Mouse (Mus musculus) layer of hippocampus, adult 18-20 months (tissue): ENCODE data around the gene Zrsr2. TPM values are rescaled to one million over a fixed set of nuclear protein-coding genes. Genes with fewer than 3 reads are reported as not detected.
A peak's percentile ranks its signal among the peaks of the same experiment; 100 is the strongest.

ENCODE experiments used
- DNase-seq, 2 experiments: peaks; one replicate each; pipeline ENCODE4 v3.0.0; 2022; ENCODE audit warnings: low spot score in 2 of 2
- long read RNA-seq: library from polyadenylated mRNA; stranded (forward); transcript quantifications from one replicate; pipeline ENCODE4 v2.0.0, GENCODE M21; 2021
- total RNA-seq, 2 experiments: library from RNA; stranded (reverse); gene quantifications; 2 replicates each; pipeline ENCODE4 v1.2.3; 2021

The Zrsr2 gene
- total RNA-seq: 10 to 100 TPM; 38.9 to 54.9 TPM
- long read RNA-seq, transcript Zrsr2-201 (5 exons, 3,867 nt): major isoform, 14 of 19 reads
- long read RNA-seq, partial matches to known transcripts: 1 of 19 reads
- long read RNA-seq, other reads (novel, unspliced or antisense): 3 of 19 reads

- peak; percentile 42 to 81 for DNase-seq
Measured at GRCm38 (mm10) chrX:163958467-163958875, at the start of gene Zrsr2. Gene Zrsr2, minus strand, starts transcription at chrX:163958661.

DNA sequence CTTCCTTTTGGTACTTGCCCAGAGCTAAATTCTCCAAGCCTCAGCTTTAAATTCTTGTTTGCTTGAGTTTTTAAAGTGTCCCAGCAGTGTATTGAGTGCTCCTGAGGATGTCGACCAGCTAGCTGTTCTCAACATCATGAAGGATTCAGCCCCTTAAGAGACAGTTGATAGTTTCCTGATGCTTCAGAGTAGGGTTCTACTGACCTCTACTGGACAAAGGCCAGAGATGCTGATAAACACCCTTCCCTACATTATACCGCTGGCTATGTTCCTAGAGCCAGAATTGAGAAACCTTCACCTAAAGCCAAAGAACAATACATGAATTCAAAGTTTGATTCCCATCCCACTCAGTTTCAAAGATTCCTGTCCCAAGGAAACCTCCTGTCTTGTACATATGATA is 46.3 kb upstream of the Zrsr2 start:
- DNase-seq: peak in 1 of 2 experiments; percentile 15

DNA sequence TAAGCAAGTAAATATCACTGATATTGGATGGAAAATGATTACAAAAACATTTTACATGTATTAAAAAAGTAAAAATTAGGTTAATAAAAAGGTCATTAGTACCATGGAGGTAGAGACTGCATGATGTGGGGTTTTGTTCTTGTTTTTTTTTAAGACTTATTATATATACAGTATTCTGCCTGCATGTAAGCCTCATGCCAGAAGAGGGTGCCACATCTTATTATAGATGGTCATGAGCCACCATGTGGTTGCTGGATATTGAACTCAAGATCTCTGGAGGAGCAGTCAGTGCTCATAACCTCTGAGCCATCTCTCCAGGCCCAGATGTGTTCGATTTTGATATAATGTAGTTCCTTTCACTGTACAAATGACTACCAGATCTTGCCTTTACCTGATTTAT is 41.4 kb upstream of the Zrsr2 start:
- DNase-seq: no peak

GRCm38 (mm10) chrX:163996754-163997153 is 38.3 kb upstream of the Zrsr2 start:
- no peak for DNase-seq

DNA sequence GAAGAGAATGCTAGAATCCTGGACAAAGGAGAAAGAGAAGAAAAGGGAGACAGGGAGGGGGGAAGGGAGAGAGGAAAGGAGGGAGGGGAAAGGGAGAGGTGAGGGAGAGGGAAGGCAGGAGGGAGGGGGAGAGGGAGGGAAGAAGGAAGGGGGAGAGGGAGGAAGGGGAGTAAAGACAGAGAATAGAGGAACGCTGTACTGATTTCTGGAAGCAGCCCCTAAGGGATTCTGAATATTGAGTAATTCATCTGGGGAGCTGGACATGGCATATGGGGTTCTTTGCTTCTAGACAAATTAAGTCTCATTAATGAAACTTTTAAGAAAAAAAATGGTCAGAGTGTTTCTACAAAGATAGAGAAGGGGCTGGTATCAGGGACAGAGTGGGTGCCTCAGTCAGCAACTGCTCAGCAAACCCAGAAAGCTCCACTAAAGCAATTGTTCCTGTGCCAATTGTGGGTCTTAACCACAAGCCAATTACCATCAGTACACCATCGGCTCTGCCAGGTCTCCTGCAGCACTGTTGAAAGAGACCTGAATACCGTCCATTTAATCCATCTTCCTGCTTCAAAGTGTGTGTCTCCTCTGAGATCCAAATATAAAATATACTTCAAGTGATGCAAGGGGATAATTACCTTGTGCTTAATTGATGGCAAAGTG is 29.4 kb upstream of the Zrsr2 start:
- no peak for DNase-seq

- DNase-seq: no peak
Measured at GRCm38 (mm10) chrX:163982129-163982528, 23.7 kb upstream of the Zrsr2 start.

DNA sequence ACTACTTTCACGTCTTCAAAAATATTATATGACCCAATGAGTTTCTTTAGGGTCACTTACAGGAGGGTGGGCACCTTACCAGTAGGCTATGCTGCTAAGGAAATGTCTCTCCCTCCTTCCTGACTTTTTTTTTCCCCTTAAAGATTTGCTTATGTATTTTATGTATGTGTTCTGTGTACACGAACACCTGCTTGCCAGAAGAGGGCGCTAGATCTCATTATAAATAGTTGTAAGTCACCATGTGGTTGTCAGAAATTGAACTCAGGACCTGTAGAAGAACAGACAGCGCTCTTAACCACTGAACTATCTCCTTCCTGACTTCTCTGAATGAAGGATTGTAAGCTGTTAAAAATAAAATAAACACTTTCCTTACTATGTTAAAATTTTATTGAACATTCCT is 23.0 kb upstream of the Zrsr2 start:
- no peak for DNase-seq

- no peak for DNase-seq
Measured at GRCm38 (mm10) chrX:163981092-163981491, 22.6 kb upstream of the Zrsr2 start.

DNA sequence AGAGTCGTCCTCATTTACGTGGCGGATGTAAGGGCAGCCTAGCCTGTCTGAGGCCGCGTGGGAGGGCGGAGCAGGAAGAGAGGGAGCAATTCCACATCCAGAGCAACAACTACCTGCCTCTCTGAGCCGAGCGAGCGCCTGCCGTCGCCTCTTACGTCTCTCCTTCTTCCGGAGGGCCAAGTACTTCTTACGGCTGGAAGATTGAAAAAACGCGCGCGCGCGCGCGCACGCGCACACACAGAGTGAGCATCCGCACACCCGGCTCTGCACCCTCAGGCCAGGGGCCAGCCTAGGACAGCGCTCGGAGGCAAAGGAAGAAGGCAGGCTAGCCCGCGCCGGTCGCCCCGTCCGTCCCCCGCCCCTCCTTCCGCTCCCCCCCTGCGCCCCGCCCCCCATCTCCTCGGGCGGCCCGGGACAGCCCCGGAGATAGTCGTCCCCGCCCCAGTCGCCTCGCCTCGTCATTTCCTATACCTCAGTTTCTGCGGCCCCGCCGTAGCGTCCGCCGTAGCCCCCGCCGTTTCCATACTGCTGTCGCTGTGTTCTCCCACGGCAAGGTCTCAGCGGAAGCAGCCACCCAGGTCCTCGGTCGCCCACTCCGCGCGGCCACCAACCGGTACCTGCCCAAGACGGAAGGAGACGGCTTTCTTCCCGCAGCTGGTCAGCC is 526 bp downstream of the Zrsr2 start:
- DNase-seq: peak in 1 of 2 experiments; percentile 25

GRCm38 (mm10) chrX:163957381-163957780 is 1.1 kb downstream of the Zrsr2 start:
- no peak for DNase-seq

GRCm38 (mm10) chrX:163951618-163952017 is 6.8 kb downstream of the Zrsr2 start:
- no peak for DNase-seq

- no peak for DNase-seq
Measured at GRCm38 (mm10) chrX:163944381-163944780, 14.1 kb downstream of the Zrsr2 start.

GRCm38 (mm10) chrX:163938587-163938986 is 19.9 kb downstream of the Zrsr2 start:
- DNase-seq: peak; percentile 56 to 70

DNA sequence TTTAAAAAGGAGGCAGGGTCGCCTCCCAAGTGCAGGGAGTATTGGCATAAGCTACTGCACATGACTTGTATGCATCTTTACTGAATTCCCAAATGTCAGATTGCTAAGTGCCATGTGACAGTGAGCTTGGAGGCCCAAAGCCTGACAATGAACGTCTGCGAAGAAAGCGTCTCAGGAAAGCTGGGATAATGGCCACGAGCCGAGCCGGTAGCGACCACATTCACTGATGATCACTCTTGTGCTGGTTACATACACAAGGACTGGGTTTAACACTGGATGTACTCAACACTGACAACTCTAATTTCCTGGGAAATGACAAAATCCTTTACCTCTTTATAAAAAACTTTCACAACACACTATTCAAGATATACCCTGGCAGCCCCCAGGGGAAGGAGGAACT is 23.7 kb downstream of the Zrsr2 start:
- no peak for DNase-seq

DNA sequence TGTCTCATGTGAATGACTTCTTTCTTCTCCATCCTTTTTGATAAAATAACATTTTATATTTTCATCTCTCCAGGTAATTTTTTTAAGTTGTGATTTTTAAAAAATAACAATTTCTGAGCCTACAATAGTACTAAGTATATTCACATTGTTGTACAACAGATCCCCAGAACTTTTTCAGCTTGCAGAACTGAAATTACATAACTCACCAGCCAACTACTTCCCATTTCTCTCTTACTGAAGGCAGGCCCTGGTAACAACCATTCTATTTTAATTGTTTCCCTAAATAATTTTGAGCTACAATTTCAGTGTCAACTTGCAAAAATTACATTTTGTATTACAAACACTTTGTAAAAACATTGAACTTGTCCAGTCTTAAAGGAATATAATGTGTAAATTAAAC is 28.9 kb downstream of the Zrsr2 start:
- DNase-seq: no peak

DNA sequence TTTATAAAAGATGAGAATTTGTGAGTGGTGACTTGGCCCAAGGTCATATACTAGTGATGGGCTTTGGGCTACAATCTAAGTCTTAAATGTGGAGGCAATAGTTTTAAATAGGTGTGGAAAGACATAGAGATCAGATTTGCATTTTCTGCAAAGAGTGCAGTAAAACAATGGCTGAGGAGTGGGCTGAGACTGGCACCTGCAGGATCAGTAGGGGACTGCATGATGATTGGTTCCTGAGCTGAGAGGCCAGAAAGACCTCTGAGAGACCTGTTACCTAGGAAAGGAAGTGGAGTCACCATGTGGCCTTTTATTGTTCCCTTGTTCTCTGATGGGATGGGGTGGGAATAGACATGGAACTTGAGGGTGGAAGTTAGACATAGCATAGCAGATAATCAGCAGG is 45.7 kb downstream of the Zrsr2 start:
- DNase-seq: no peak

DNA sequence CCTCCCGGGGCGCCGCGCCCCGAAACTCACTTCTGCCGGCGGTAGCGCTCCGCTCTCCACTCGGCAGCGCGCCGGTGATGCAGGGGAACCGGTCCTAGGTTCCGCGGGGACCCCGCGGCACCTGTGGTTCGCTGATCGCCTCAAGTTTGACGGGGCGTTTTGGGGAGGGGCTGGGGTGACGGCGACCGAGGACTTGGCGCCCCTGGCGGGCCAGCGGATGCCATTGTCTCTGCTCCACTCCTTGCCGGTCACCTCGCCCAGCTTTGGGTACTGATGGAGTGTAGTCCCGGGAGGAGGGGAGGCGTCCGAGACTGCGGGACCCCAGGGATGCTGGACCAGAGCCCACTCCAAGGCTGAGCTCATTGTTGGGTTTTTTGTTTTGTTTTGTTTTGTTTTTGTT is 49.1 kb downstream of the Zrsr2 start:
- peak in 1 of 2 experiments; percentile 24 for DNase-seq

DNA sequence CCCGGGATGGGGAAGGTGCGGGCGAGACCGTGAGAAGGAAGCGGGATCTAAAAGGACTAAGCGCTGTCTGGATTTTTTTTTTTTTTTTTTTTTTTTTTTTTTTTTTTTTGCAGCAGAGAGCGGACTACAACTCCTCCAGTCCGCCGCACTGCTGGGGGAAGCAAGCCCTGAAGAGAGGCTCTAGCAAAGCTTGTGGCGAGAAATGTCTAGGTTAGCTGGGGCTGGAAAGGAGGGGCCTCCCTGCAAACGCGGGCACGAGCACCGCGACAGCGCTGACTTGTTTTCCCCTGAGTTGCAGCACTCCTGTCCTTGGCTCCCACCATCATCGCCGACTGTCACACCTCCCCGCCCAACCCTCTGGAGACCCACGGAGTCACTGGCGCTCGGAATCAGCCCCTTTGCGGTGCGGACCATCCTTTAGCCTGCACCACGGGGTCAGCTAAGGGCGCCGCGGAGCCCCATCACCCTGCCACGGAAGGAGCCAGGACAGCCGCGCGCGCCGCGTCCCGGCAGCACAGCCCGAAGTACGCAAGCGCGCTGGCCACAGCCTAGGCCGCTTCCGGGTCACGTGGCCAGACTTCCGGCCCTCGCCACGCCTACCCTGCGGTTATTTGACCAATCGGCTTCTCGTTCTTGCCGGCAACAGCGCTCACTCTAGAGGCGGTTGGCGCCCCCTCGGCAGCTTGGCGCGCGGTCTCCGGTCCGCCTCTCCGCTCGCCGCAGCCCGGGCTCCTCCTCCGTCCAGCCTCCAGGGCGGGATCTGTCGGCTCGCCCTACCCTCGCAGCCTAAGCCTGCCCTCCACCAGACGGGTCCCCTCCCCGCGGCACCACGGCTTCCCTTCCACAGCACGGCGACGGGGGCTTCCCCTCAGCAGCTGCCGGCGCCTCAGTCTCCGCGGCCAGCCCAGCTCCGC is 49.9 kb downstream of the Zrsr2 start, which contains the start of gene Ap1s2:
Gene Ap1s2 (plus strand): TSS at position 681 of the 914 bp plus-strand sequence.
- DNase-seq: peak; percentile 92 to 97

- DNase-seq: no peak
Measured at GRCm38 (mm10) chrX:163908003-163908336, 50.5 kb downstream of the Zrsr2 start.

DNA sequence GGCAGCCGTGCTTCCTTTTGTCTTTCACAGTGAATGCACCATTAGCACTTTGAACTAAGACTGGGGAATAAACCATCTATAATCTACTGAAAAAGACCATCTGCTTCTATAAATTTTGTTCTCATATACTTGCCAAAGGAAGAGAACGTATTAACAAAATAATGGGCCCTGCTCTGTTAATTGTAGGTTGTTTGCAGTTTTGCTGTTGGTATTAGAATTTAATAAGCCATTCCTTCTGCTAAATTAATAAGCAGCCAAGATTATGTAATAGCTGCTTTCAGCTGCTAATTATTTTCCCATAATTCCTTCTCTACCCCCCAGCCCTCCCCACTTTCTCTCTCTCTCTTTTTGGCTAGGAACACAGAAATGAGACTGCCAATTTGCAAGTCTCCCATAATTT is 51.6 kb downstream of the Zrsr2 start:
- DNase-seq: peak in 1 of 2 experiments; percentile 15

DNA sequence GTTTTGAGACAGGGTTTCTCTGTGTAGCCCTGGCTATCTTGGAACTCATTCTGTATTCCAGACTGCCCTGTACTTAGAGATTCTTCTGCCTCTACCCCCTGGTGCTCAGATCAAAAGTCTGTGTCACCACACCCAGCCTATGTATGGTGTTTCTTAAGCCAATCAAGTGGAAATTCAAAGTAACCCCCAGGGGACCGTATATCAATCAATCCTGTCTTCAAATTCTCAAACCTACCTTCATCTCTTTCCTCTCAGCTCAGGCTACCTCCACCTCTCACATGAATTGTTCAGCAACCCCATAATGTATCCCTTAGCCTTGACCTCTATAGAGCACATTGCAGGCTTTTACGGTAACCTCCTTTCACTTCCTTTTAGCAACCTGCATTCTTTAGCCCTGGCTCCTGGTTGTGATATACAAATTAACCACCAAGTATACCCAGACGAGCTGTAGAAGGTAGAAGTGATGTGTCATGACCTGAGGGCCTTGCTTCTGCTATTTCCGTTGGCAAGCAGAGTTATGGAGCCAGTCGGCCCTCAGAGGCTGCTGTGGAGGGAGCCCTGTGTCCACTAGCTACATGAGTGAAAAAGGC is 58.9 kb downstream of the Zrsr2 start:
- no peak for DNase-seq
